Mouse (Mus musculus): Measurements from ENCODE around the gene Cyb5d1. TPM values are rescaled to one million over a fixed set of nuclear protein-coding genes. Genes with fewer than 3 reads are reported as not detected.

Gene Cyb5d1
- polyA plus RNA-seq, 1 experiment from 2014 or later = 28.7 TPM

DNA sequence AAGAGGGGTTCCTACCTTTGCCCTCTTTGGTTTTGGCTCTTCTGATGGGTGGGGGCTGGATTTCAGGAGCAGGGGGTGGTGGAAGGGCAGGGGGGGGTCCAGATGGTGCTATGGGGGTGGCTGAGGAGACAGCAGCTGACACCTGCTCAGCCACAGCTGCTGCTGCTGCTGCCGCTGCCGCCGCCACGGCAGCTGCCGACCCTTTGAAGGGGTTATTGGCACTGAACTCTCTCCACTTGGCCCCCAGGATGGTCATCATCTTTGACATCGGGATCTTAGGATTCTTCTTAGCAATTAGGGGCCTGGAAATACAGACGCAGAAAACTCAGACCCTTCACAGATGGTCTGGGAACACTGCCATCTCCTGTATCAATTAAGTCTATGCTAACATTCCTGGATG lies 33.4 kb downstream of the Cyb5d1 start:
- Histone ChIP-seq H3K27ac (ENCODE audit: low read depth, low read length) (no peak overlapping the region), H3K9me3 (ENCODE audit: control insufficient read depth, low read length) (no peaks in the 10 kb centered on the region), H3K27me3 (replicated peaks; ENCODE audit: control insufficient read depth, insufficient read depth, low read length) (no peaks in the 10 kb centered on the region), H3K4me2 (ENCODE audit: low read length) (no peak overlapping the region), H3K4me3 (ENCODE audit: low read length) (no peak overlapping the region), H3K4me1 (ENCODE audit: control insufficient read depth, insufficient read depth, low read depth, low read length) (peaks cover 22% of the 10 kb centered on the region), H3K9ac (ENCODE audit: low read depth, low read length) (no peak overlapping the region), H3K36me3 (ENCODE audit: control insufficient read depth, insufficient read depth, low read length) (peaks cover 55% of the 10 kb centered on the region)
- WGBS = 58% methylated on average over 7 of the region's 7 CpGs
- ATAC-seq = no peak

DNA sequence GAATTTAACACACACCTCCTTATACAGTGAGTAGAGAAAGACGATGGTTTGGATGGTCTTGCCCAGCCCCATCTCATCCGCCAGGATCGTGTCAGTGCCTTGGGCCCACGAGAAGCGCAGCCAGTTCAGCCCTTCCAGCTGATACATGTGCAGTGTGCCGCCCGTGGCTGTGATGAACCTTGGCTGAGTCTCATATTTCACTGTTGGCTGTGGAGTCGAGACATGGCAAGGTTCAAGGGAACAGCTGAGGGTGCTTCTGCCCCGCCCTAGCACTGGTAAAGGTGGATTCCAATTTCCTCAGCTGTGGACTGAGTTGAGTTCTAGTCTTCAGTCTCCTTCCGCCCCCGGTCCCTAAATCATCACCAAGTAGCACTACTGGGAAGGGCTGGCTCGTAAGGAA lies 37.7 kb downstream of the Cyb5d1 start:
- H3K4me1 ChIP-seq (ENCODE audit: control insufficient read depth, insufficient read depth, low read depth, low read length) = no peaks in the 10 kb centered on the region
- peaks cover 86% of the 10 kb centered on the region for H3K36me3 ChIP-seq (ENCODE audit: control insufficient read depth, insufficient read depth, low read length)
- no peak for ATAC-seq
- no peak overlapping the region for H3K4me2 ChIP-seq (ENCODE audit: low read length)
- H3K4me3 ChIP-seq (ENCODE audit: low read length) = no peak overlapping the region
- H3K9ac ChIP-seq (ENCODE audit: low read depth, low read length) = no peak overlapping the region
- no peaks in the 10 kb centered on the region for H3K27me3 ChIP-seq (replicated peaks; ENCODE audit: control insufficient read depth, insufficient read depth, low read length)
- no peaks in the 10 kb centered on the region for H3K9me3 ChIP-seq (ENCODE audit: control insufficient read depth, low read length)
- 90% methylated on average over 12 of the region's 12 CpGs for WGBS
- H3K27ac ChIP-seq (ENCODE audit: low read depth, low read length) = no peak overlapping the region

DNA sequence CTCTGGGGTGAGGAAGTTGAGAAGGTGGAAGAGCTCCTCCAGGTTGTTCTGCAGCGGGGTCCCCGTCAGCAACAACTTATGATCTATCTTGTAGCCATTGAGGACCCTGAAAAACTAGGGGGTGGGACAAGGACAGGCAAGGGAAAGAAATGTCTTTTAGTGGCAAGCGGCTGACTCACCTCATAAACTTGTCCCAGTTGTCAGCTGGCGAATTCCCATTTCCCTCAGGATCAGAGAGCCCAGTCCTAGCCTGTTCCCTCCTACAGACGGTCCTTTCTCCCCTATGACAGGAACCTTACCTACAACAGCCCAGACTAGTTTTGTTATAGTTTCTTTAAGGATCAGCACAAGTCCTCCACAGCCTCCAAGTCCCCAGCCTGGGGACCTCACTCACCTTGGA lies 38.9 kb downstream of the Cyb5d1 start:
- no peaks in the 10 kb centered on the region for H3K27me3 ChIP-seq (replicated peaks; ENCODE audit: control insufficient read depth, insufficient read depth, low read length)
- no peak for ATAC-seq

DNA sequence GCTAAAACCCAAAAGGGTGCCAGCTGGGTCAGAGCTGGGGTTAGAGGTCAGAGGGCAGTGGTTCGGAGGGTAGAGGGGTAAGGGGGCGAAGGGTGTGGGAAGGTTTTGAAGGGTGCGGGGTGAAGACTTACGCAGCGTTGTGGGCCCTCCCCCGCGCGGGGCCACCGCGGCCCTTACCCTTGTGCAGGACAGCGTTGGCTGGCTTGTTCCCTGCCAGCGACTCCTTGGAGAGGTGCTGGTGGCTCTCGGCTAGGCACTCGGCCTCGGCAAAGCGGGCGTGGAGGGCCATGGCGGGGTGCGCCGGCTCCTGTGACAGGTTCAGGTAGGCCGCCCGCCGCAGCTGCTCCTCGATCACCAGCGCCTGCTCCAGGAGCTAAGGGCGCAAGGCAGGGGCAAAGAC lies 49.0 kb downstream of the Cyb5d1 start:
- no peak overlapping the region for H3K4me2 ChIP-seq (ENCODE audit: low read length)
- H3K4me3 ChIP-seq (ENCODE audit: low read length) = no peak overlapping the region
- 87% methylated on average over 25 of the region's 26 CpGs for WGBS
- no peak for ATAC-seq
- peaks cover 51% of the 10 kb centered on the region for H3K36me3 ChIP-seq (ENCODE audit: control insufficient read depth, insufficient read depth, low read length)
- H3K9ac ChIP-seq (ENCODE audit: low read depth, low read length) = no peak overlapping the region
- no peak overlapping the region for H3K27ac ChIP-seq (ENCODE audit: low read depth, low read length)
- H3K9me3 ChIP-seq (ENCODE audit: control insufficient read depth, low read length) = no peaks in the 10 kb centered on the region
- H3K4me1 ChIP-seq (ENCODE audit: control insufficient read depth, insufficient read depth, low read depth, low read length) = peaks cover 7% of the 10 kb centered on the region
- H3K27me3 ChIP-seq (replicated peaks; ENCODE audit: control insufficient read depth, insufficient read depth, low read length) = no peaks in the 10 kb centered on the region

More for the DNA sequence above, 38.9 kb downstream of the Cyb5d1 start:
- H3K9ac ChIP-seq (ENCODE audit: low read depth, low read length) = no peak overlapping the region
- H3K9me3 ChIP-seq (ENCODE audit: control insufficient read depth, low read length) = no peaks in the 10 kb centered on the region
- no peaks in the 10 kb centered on the region for H3K4me1 ChIP-seq (ENCODE audit: control insufficient read depth, insufficient read depth, low read depth, low read length)
- H3K4me3 ChIP-seq (ENCODE audit: low read length) = no peak overlapping the region
- H3K36me3 ChIP-seq (ENCODE audit: control insufficient read depth, insufficient read depth, low read length) = peaks cover 81% of the 10 kb centered on the region
- H3K4me2 ChIP-seq (ENCODE audit: low read length) = no peak overlapping the region
- H3K27ac ChIP-seq (ENCODE audit: low read depth, low read length) = no peak overlapping the region
- 95% methylated on average over 5 of the region's 5 CpGs for WGBS

Other genes starting within 250 kb of the Cyb5d1 start
- gene Alox12b, start 238.6 kb downstream of the Cyb5d1 start, polyA plus RNA-seq (2015; fragmentation: Nextera tagmentation; extraction: Ambion mirVana) = 0.65 and 0.95 TPM in 2 replicates
- 0.73 and 0.84 TPM in 2 replicates for gene Alox8, start 197.8 kb downstream of the Cyb5d1 start, polyA plus RNA-seq (2015; fragmentation: Nextera tagmentation; extraction: Ambion mirVana)
- 0.51 and 0.69 TPM in 2 replicates for gene Gucy2e, start 158.6 kb downstream of the Cyb5d1 start, polyA plus RNA-seq (2015; fragmentation: Nextera tagmentation; extraction: Ambion mirVana)
- 15.5 and 16.4 TPM in 2 replicates for gene Cntrob, start 71.9 kb downstream of the Cyb5d1 start, polyA plus RNA-seq (2015; fragmentation: Nextera tagmentation; extraction: Ambion mirVana)
- 177 and 185 TPM in 2 replicates for gene Trappc1, start 71.7 kb downstream of the Cyb5d1 start, polyA plus RNA-seq (2015; fragmentation: Nextera tagmentation; extraction: Ambion mirVana)
- gene Kcnab3, start 69.4 kb downstream of the Cyb5d1 start, polyA plus RNA-seq (2015; fragmentation: Nextera tagmentation; extraction: Ambion mirVana) = 4.9 and 6.0 TPM in 2 replicates
- gene Rnf227, start 55.2 kb downstream of the Cyb5d1 start, polyA plus RNA-seq (2015; fragmentation: Nextera tagmentation; extraction: Ambion mirVana) = 239 and 257 TPM in 2 replicates
- 68.0 and 73.2 TPM in 2 replicates for gene Chd3, start 26.2 kb downstream of the Cyb5d1 start, polyA plus RNA-seq (2015; fragmentation: Nextera tagmentation; extraction: Ambion mirVana)
- gene Naa38, start 144 bp downstream of the Cyb5d1 start, polyA plus RNA-seq (2015; fragmentation: Nextera tagmentation; extraction: Ambion mirVana) = 102 and 130 TPM in 2 replicates
- 8.9 and 9.2 TPM in 2 replicates for gene Tmem88, start 2.6 kb upstream of the Cyb5d1 start, polyA plus RNA-seq (2015; fragmentation: Nextera tagmentation; extraction: Ambion mirVana)
- 22.9 and 29.0 TPM in 2 replicates for gene Kdm6b, start 18.0 kb upstream of the Cyb5d1 start, polyA plus RNA-seq (2015; fragmentation: Nextera tagmentation; extraction: Ambion mirVana)
- 3.0 and 4.0 TPM in 2 replicates for gene Dnah2, start 153.5 kb upstream of the Cyb5d1 start, polyA plus RNA-seq (2015; fragmentation: Nextera tagmentation; extraction: Ambion mirVana)
- 104 and 132 TPM in 2 replicates for gene Efnb3, start 164.6 kb upstream of the Cyb5d1 start, polyA plus RNA-seq (2015; fragmentation: Nextera tagmentation; extraction: Ambion mirVana)
- 18.2 and 20.1 TPM in 2 replicates for gene Wrap53, start 184.6 kb upstream of the Cyb5d1 start, polyA plus RNA-seq (2015; fragmentation: Nextera tagmentation; extraction: Ambion mirVana)
- gene Trp53, start 184.7 kb upstream of the Cyb5d1 start, polyA plus RNA-seq (2015; fragmentation: Nextera tagmentation; extraction: Ambion mirVana) = 47.9 and 57.9 TPM in 2 replicates
- gene Atp1b2, start 210.3 kb upstream of the Cyb5d1 start, polyA plus RNA-seq (2015; fragmentation: Nextera tagmentation; extraction: Ambion mirVana) = 105 and 117 TPM in 2 replicates
- gene Shbg, start 222.3 kb upstream of the Cyb5d1 start, polyA plus RNA-seq (2015; fragmentation: Nextera tagmentation; extraction: Ambion mirVana) = not detected in 2 replicates
- 22.6 and 26.2 TPM in 2 replicates for gene Sat2, start 226.4 kb upstream of the Cyb5d1 start, polyA plus RNA-seq (2015; fragmentation: Nextera tagmentation; extraction: Ambion mirVana)
- 32.1 and 34.6 TPM in 2 replicates for gene Fxr2, start 237.4 kb upstream of the Cyb5d1 start, polyA plus RNA-seq (2015; fragmentation: Nextera tagmentation; extraction: Ambion mirVana)